Mouse (Mus musculus): ENCODE data around the gene Tmem100.

Tmem100 gene

GRCm38 (mm10) chr11:90029841-90030398 lies at the start of gene Tmem100:
Tmem100 (plus strand) TSS chr11:90030348.
- no peak for DNase-seq (ENCODE audit: low spot score)

- no peak for DNase-seq (ENCODE audit: low spot score)
Measured at GRCm38 (mm10) chr11:89982918-89983317, 47.2 kb upstream of the Tmem100 start.

- DNase-seq (ENCODE audit: low spot score) = no peak
Measured at GRCm38 (mm10) chr11:89984436-89984835, 45.7 kb upstream of the Tmem100 start.

GRCm38 (mm10) chr11:89985200-89986187 lies 44.7 kb upstream of the Tmem100 start:
- peak; percentile 26 for DNase-seq (ENCODE audit: low spot score)

GRCm38 (mm10) chr11:89986516-89986915 lies 43.6 kb upstream of the Tmem100 start:
- DNase-seq (ENCODE audit: low spot score) = no peak

GRCm38 (mm10) chr11:89988936-89989589 lies 41.1 kb upstream of the Tmem100 start:
- peak; percentile 88 for DNase-seq (ENCODE audit: low spot score)

- no peak for DNase-seq (ENCODE audit: low spot score)
Measured at GRCm38 (mm10) chr11:89991661-89992060, 38.5 kb upstream of the Tmem100 start.

- no peak for DNase-seq (ENCODE audit: low spot score)
Measured at GRCm38 (mm10) chr11:89994706-89995105, 35.4 kb upstream of the Tmem100 start.

GRCm38 (mm10) chr11:89995596-89995995 lies 34.6 kb upstream of the Tmem100 start:
- no peak for DNase-seq (ENCODE audit: low spot score)

- DNase-seq (ENCODE audit: low spot score) = no peak
Measured at GRCm38 (mm10) chr11:89996406-89996805, 33.7 kb upstream of the Tmem100 start.

GRCm38 (mm10) chr11:89996856-89997255 lies 33.3 kb upstream of the Tmem100 start:
- DNase-seq (ENCODE audit: low spot score) = no peak

- DNase-seq (ENCODE audit: low spot score) = no peak
Measured at GRCm38 (mm10) chr11:89998996-89999770, 31.0 kb upstream of the Tmem100 start.

- DNase-seq (ENCODE audit: low spot score) = no peak
Measured at GRCm38 (mm10) chr11:90000666-90001065, 29.5 kb upstream of the Tmem100 start.

- no peak for DNase-seq (ENCODE audit: low spot score)
Measured at GRCm38 (mm10) chr11:90001396-90002230, 28.5 kb upstream of the Tmem100 start.

- DNase-seq (ENCODE audit: low spot score) = peak; percentile 94
Measured at GRCm38 (mm10) chr11:90002231-90002986, 27.7 kb upstream of the Tmem100 start, which contains the start of gene Pctp. Pctp (minus strand) TSS chr11:90002894.

- no peak for DNase-seq (ENCODE audit: low spot score)
Measured at GRCm38 (mm10) chr11:90002987-90003348, 27.2 kb upstream of the Tmem100 start.

GRCm38 (mm10) chr11:90003386-90003785 lies 26.8 kb upstream of the Tmem100 start:
- DNase-seq (ENCODE audit: low spot score) = no peak

GRCm38 (mm10) chr11:90006111-90006510 lies 24.0 kb upstream of the Tmem100 start:
- no peak for DNase-seq (ENCODE audit: low spot score)

- no peak for DNase-seq (ENCODE audit: low spot score)
Measured at GRCm38 (mm10) chr11:90007791-90008531, 22.2 kb upstream of the Tmem100 start.

GRCm38 (mm10) chr11:90013657-90014056 lies 16.5 kb upstream of the Tmem100 start:
- no peak for DNase-seq (ENCODE audit: low spot score)
